Mouse (Mus musculus) lung, embryonic 14.5 days (tissue): ENCODE data around the gene Clasrp. TPM values are rescaled to one million over a fixed set of nuclear protein-coding genes. Genes with fewer than 3 reads are reported as not detected.
A peak's percentile ranks its signal among the peaks of the same experiment; 100 is the strongest.

ENCODE experiments used
- ATAC-seq: fragments of 200-750 bp; cut with Nextera tagmentation; 2 replicates; pipeline ENCODE4 v1.8.0; 2017; ENCODE audit warnings: mild to moderate bottlenecking, moderate TSS enrichment, moderate library complexity; ENCODE audit not compliant: insufficient read depth
- DNase-seq: peaks from one replicate; pipeline ENCODE4 v3.0.0-alpha.2; 2015
- H3K27ac ChIP-seq: fragments of 300-500 bp; sonication (generic); 2 replicates; pipeline ENCODE4 v1.5.1; 2014; ENCODE audit warnings: low read depth, mild to moderate bottlenecking, moderate library complexity
- H3K27me3 ChIP-seq: fragments of 300-500 bp; sonication (generic); 2 replicates; pipeline ENCODE4 v1.6.1; 2014; ENCODE audit warnings: low read length, control low read depth; ENCODE audit not compliant: insufficient read depth
- H3K36me3 ChIP-seq: fragments of 300-500 bp; sonication (generic); 2 replicates; pipeline ENCODE4 v1.6.1; 2014; ENCODE audit warnings: control low read depth; ENCODE audit not compliant: insufficient read depth
- H3K4me1 ChIP-seq: fragments of 300-500 bp; sonication (generic); 2 replicates; pipeline ENCODE4 v1.6.1; 2014; ENCODE audit warnings: antibody characterized with exemption, control low read depth; ENCODE audit not compliant: insufficient read depth
- H3K4me2 ChIP-seq: fragments of 300-500 bp; sonication (generic); 2 replicates; pipeline ENCODE4 v1.6.1; 2014; ENCODE audit warnings: mild to moderate bottlenecking
- H3K4me3 ChIP-seq: fragments of 300-500 bp; sonication (generic); 2 replicates; pipeline ENCODE4 v1.5.1; 2014; ENCODE audit warnings: low read depth, low read length
- H3K9ac ChIP-seq: fragments of 300-500 bp; sonication (generic); 2 replicates; pipeline ENCODE4 v1.6.1; 2014
- H3K9me3 ChIP-seq: fragments of 300-500 bp; sonication (generic); 2 replicates; pipeline ENCODE4 v1.6.1; 2016; ENCODE audit warnings: low read depth, low read length, control low read depth
- CTCF ChIP-seq: IDR thresholded peaks from 2 replicates; pipeline ENCODE4 v1.5.1; 2016; ENCODE audit warnings: antibody characterized with exemption, low read depth
- WGBS: fragments of 180-500 bp; shearing (Covaris S2); extraction: QIAGEN DNeasy Blood & Tissue Kit; methylation state at CpG from one replicate; pipeline ENCODE4 v1.1.7; 2014; 5-methylcytosine and 5-hydroxymethylcytosine counted together
- polyA plus RNA-seq: library from polyadenylated mRNA; unstranded; fragments of >200 nt; fragmentation: Nextera tagmentation; extraction: Ambion mirVana; gene quantifications from 2 replicates; pipeline ENCODE4 v1.2.1, GENCODE M21; 2014

Clasrp gene
- polyA plus RNA-seq, 1 experiment from 2014 or later: 51.5 TPM

- no peaks in the 10 kb centered on the region for H3K9me3 ChIP-seq
- no peak for DNase-seq
- peaks cover 73% of the 10 kb centered on the region for H3K36me3 ChIP-seq
- WGBS: 70% methylated on average over 10 of the region's 10 CpGs
- 0 out of 2 replicates have a peak, but pooled peaks have one; percentile 25 for TF ChIP-seq CTCF
- H3K27ac ChIP-seq: no peak overlapping the region
- H3K4me3 ChIP-seq: no peak overlapping the region
- no peak for ATAC-seq
- H3K4me1 ChIP-seq: no peaks in the 10 kb centered on the region
- no peak overlapping the region for H3K4me2 ChIP-seq
- H3K9ac ChIP-seq: no peak overlapping the region
- H3K27me3 ChIP-seq: no peaks in the 10 kb centered on the region
Measured at GRCm38 (mm10) chr7:19531077-19531476, 73.2 kb downstream of the Clasrp start.

Other genes starting within 250 kb of the Clasrp start
- gene Cd3eap, start 245.0 kb downstream of the Clasrp start, polyA plus RNA-seq: 21.3 and 24.2 TPM in 2 replicates
- 5.4 and 7.9 TPM in 2 replicates for gene Ppp1r13l, start 244.7 kb downstream of the Clasrp start, polyA plus RNA-seq
- gene Ercc2, start 222.5 kb downstream of the Clasrp start, polyA plus RNA-seq: 11.4 and 12.1 TPM in 2 replicates
- 6.5 and 7.5 TPM in 2 replicates for gene Klc3, start 200.4 kb downstream of the Clasrp start, polyA plus RNA-seq
- gene Ckm, start 199.7 kb downstream of the Clasrp start, polyA plus RNA-seq: 2.8 and 11.1 TPM in 2 replicates
- 8.7 and 11.1 TPM in 2 replicates for gene Mark4, start 145.7 kb downstream of the Clasrp start, polyA plus RNA-seq
- gene Exoc3l2, start 141.2 kb downstream of the Clasrp start, polyA plus RNA-seq: 1.7 and 2.2 TPM in 2 replicates
- gene Bloc1s3, start 96.1 kb downstream of the Clasrp start, polyA plus RNA-seq: 1.1 and 1.7 TPM in 2 replicates
- gene Trappc6a, start 96.1 kb downstream of the Clasrp start, polyA plus RNA-seq: 77.3 and 83.5 TPM in 2 replicates
- gene Nkpd1, start 86.6 kb downstream of the Clasrp start, polyA plus RNA-seq: 0.11 TPM in 2 replicates
- 4.7 and 6.2 TPM in 2 replicates for gene Ppp1r37, start 41.4 kb downstream of the Clasrp start, polyA plus RNA-seq
- gene Zfp296, start 27.2 kb downstream of the Clasrp start, polyA plus RNA-seq: 0.27 and 0.38 TPM in 2 replicates
- gene Gemin7, start 26.9 kb downstream of the Clasrp start, polyA plus RNA-seq: 180 and 183 TPM in 2 replicates
- gene Relb, start 25.0 kb upstream of the Clasrp start, polyA plus RNA-seq: 7.3 TPM in 2 replicates
- gene Clptm1, start 60.5 kb upstream of the Clasrp start, polyA plus RNA-seq: 95.0 and 96.0 TPM in 2 replicates
- 2.5 and 3.4 TPM in 2 replicates for gene Apoc2, start 73.5 kb upstream of the Clasrp start, polyA plus RNA-seq
- gene Gm44805, start 76.9 kb upstream of the Clasrp start, polyA plus RNA-seq: not detected in 2 replicates
- gene Apoc4, start 77.0 kb upstream of the Clasrp start, polyA plus RNA-seq: 0.30 TPM in 1 of 2 replicates, not detected in the other
- gene Apoc1, start 88.2 kb upstream of the Clasrp start, polyA plus RNA-seq: 13.6 and 15.5 TPM in 2 replicates
- gene Apoe, start 94.7 kb upstream of the Clasrp start, polyA plus RNA-seq: 404 and 439 TPM in 2 replicates
- 149 and 168 TPM in 2 replicates for gene Tomm40, start 111.0 kb upstream of the Clasrp start, polyA plus RNA-seq
- gene Nectin2, start 146.0 kb upstream of the Clasrp start, polyA plus RNA-seq: 120 and 125 TPM in 2 replicates
- gene Bcam, start 166.5 kb upstream of the Clasrp start, polyA plus RNA-seq: 206 and 209 TPM in 2 replicates
- gene Cblc, start 192.3 kb upstream of the Clasrp start, polyA plus RNA-seq: 6.8 and 10.2 TPM in 2 replicates
- gene Bcl3, start 218.3 kb upstream of the Clasrp start, polyA plus RNA-seq: 4.4 and 6.7 TPM in 2 replicates
- gene Gm19345, start 247.5 kb upstream of the Clasrp start, polyA plus RNA-seq: not detected in 2 replicates